Mouse (Mus musculus) embryonic facial prominence, embryonic 13.5 days (tissue): ENCODE data around the gene Syt14. TPM values are rescaled to one million over a fixed set of nuclear protein-coding genes. Genes with fewer than 3 reads are reported as not detected.

Source experiments
- ATAC-seq: fragments of 200-750 bp; cut with Nextera tagmentation; 2 replicates; pipeline ENCODE4 v1.8.0; 2017; ENCODE audit warnings: low read depth; ENCODE audit not compliant: insufficient number of reproducible peaks, insufficient read depth, low FRiP score, low TSS enrichment
- H3K27ac ChIP-seq: fragments of 300-500 bp; sonication (generic); 2 replicates; pipeline ENCODE4 v1.5.1; 2015; ENCODE audit warnings: moderate library complexity, mild to moderate bottlenecking, inconsistent platforms
- H3K27me3 ChIP-seq: fragments of 300-500 bp; sonication (generic); 2 replicates; pipeline ENCODE4 v1.6.1; 2015; ENCODE audit warnings: mild to moderate bottlenecking, inconsistent platforms
- H3K36me3 ChIP-seq: fragments of 300-500 bp; sonication (generic); 2 replicates; pipeline ENCODE4 v1.6.1; 2015; ENCODE audit warnings: mild to moderate bottlenecking, inconsistent platforms
- H3K4me1 ChIP-seq: fragments of 300-500 bp; sonication (generic); 2 replicates; pipeline ENCODE4 v1.6.1; 2015; ENCODE audit warnings: inconsistent platforms
- H3K4me2 ChIP-seq: fragments of 300-500 bp; sonication (generic); 2 replicates; pipeline ENCODE4 v1.6.1; 2015; ENCODE audit warnings: moderate library complexity, mild to moderate bottlenecking, inconsistent platforms
- H3K4me3 ChIP-seq: fragments of 300-500 bp; sonication (generic); 2 replicates; pipeline ENCODE4 v1.5.1; 2015; ENCODE audit warnings: mild to moderate bottlenecking, inconsistent platforms
- H3K9ac ChIP-seq: fragments of 300-500 bp; sonication (generic); 2 replicates; pipeline ENCODE4 v1.6.1; 2015; ENCODE audit warnings: mild to moderate bottlenecking, inconsistent platforms
- H3K9me3 ChIP-seq: fragments of 300-500 bp; sonication (generic); 2 replicates; pipeline ENCODE4 v1.6.1; 2016; ENCODE audit warnings: inconsistent platforms
- WGBS: fragments of 180-500 bp; shearing (Covaris S2); methylation state at CpG from one replicate; pipeline ENCODE4 v1.1.7; 2015; ENCODE audit warnings: mixed read lengths; 5-methylcytosine and 5-hydroxymethylcytosine counted together
- polyA plus RNA-seq: library from polyadenylated mRNA; unstranded; fragments of >200 nt; fragmentation: Nextera tagmentation; extraction: Ambion mirVana; gene quantifications from 2 replicates; pipeline ENCODE4 v1.2.1, GENCODE M21; 2015

Gene Syt14
- polyA plus RNA-seq, 1 experiment from 2014 or later, result 3.6 TPM

- no peak for ATAC-seq
- Histone ChIP-seq H3K4me2 (no peak overlapping the region), H3K9ac (no peak overlapping the region), H3K27ac (no peak overlapping the region), H3K27me3 (no peaks in the 10 kb centered on the region), H3K4me1 (0 out of 2 replicates have a peak, but pooled peaks cover 4% of the 10 kb centered on the region), H3K9me3 (no peaks in the 10 kb centered on the region), H3K4me3 (no peak overlapping the region), H3K36me3 (no peaks in the 10 kb centered on the region)
- WGBS, result 23% methylated on average over 2 of the region's 2 CpGs
Observed at GRCm38 (mm10) chr1:192898742-192899141, 136.8 kb downstream of the Syt14 start.

GRCm38 (mm10) chr1:192897218-192897617 lies 138.4 kb downstream of the Syt14 start:
- no peak overlapping the region for H3K9ac ChIP-seq
- 59% methylated on average over 10 of the region's 10 CpGs for WGBS
- H3K4me3 ChIP-seq, result no peak overlapping the region
- H3K27me3 ChIP-seq, result no peaks in the 10 kb centered on the region
- 0 out of 2 replicates have a peak, but pooled peaks cover 4% of the 10 kb centered on the region for H3K4me1 ChIP-seq
- H3K4me2 ChIP-seq, result no peak overlapping the region
- H3K27ac ChIP-seq, result no peak overlapping the region
- no peaks in the 10 kb centered on the region for H3K9me3 ChIP-seq
- no peaks in the 10 kb centered on the region for H3K36me3 ChIP-seq
- ATAC-seq, result no peak

GRCm38 (mm10) chr1:192896076-192896475 lies 139.5 kb downstream of the Syt14 start:
- Histone ChIP-seq H3K36me3 (no peaks in the 10 kb centered on the region), H3K27me3 (no peaks in the 10 kb centered on the region), H3K9ac (no peak overlapping the region), H3K4me1 (0 out of 2 replicates have a peak, but pooled peaks cover 4% of the 10 kb centered on the region), H3K9me3 (no peaks in the 10 kb centered on the region), H3K4me2 (no peak overlapping the region), H3K4me3 (no peak overlapping the region), H3K27ac (no peak overlapping the region)
- 90% methylated on average over 3 of the region's 3 CpGs for WGBS
- no peak for ATAC-seq

GRCm38 (mm10) chr1:192890716-192891115 lies 144.9 kb downstream of the Syt14 start:
- Histone ChIP-seq H3K4me1 (0 out of 2 replicates have a peak, but pooled peaks cover 4% of the 10 kb centered on the region), H3K27ac (no peak overlapping the region), H3K9ac (no peak overlapping the region), H3K36me3 (no peaks in the 10 kb centered on the region), H3K27me3 (no peaks in the 10 kb centered on the region), H3K9me3 (no peaks in the 10 kb centered on the region), H3K4me2 (no peak overlapping the region), H3K4me3 (no peak overlapping the region)
- no peak for ATAC-seq
- 66% methylated on average over 3 of the region's 3 CpGs for WGBS

GRCm38 (mm10) chr1:192882617-192883295 lies 152.8 kb downstream of the Syt14 start:
- no peak overlapping the region for H3K27ac ChIP-seq
- H3K9ac ChIP-seq, result no peak overlapping the region
- WGBS, result 71% methylated on average over 2 of the region's 2 CpGs
- no peaks in the 10 kb centered on the region for H3K36me3 ChIP-seq
- H3K4me2 ChIP-seq, result no peak overlapping the region
- no peaks in the 10 kb centered on the region for H3K9me3 ChIP-seq
- H3K27me3 ChIP-seq, result no peaks in the 10 kb centered on the region
- peaks cover 3% of the 10 kb centered on the region; the same call in 1 of the 2 replicates for H3K4me1 ChIP-seq
- H3K4me3 ChIP-seq, result no peak overlapping the region
- no peak for ATAC-seq

- no peaks in the 10 kb centered on the region for H3K9me3 ChIP-seq
- peaks cover 3% of the 10 kb centered on the region; the same call in 1 of the 2 replicates for H3K4me1 ChIP-seq
- H3K9ac ChIP-seq, result no peak overlapping the region
- H3K4me3 ChIP-seq, result no peak overlapping the region
- no peak overlapping the region for H3K27ac ChIP-seq
- 80% methylated on average over 4 of the region's 4 CpGs for whole genome bisulfite sequencing
- H3K27me3 ChIP-seq, result no peaks in the 10 kb centered on the region
- H3K4me2 ChIP-seq, result no peak overlapping the region
- ATAC-seq, result no peak
- no peaks in the 10 kb centered on the region for H3K36me3 ChIP-seq
Observed at GRCm38 (mm10) chr1:192880130-192880529, 155.4 kb downstream of the Syt14 start.

- peaks cover 3% of the 10 kb centered on the region; the same call in 1 of the 2 replicates for H3K4me1 ChIP-seq
- no peaks in the 10 kb centered on the region for H3K27me3 ChIP-seq
- no peak overlapping the region for H3K27ac ChIP-seq
- no peaks in the 10 kb centered on the region for H3K36me3 ChIP-seq
- ATAC-seq, result no peak
- no peak overlapping the region for H3K9ac ChIP-seq
- 86% methylated on average over 7 of the region's 7 CpGs for WGBS
- H3K9me3 ChIP-seq, result no peaks in the 10 kb centered on the region
- H3K4me2 ChIP-seq, result no peak overlapping the region
- no peak overlapping the region for H3K4me3 ChIP-seq
Observed at GRCm38 (mm10) chr1:192879086-192879580, 156.4 kb downstream of the Syt14 start.

- Histone ChIP-seq H3K36me3 (no peaks in the 10 kb centered on the region), H3K9ac (no peak overlapping the region), H3K27ac (no peak overlapping the region), H3K4me1 (no peaks in the 10 kb centered on the region), H3K4me2 (no peak overlapping the region), H3K9me3 (no peaks in the 10 kb centered on the region), H3K4me3 (no peak overlapping the region), H3K27me3 (no peaks in the 10 kb centered on the region)
- 70% methylated on average over 5 of the region's 5 CpGs for WGBS
- ATAC-seq, result no peak
Observed at GRCm38 (mm10) chr1:192872841-192873240, 162.7 kb downstream of the Syt14 start.

GRCm38 (mm10) chr1:192869761-192870160 lies 165.8 kb downstream of the Syt14 start:
- Histone ChIP-seq H3K9ac (no peak overlapping the region), H3K4me3 (no peak overlapping the region), H3K4me1 (no peaks in the 10 kb centered on the region), H3K27me3 (no peaks in the 10 kb centered on the region), H3K36me3 (no peaks in the 10 kb centered on the region), H3K27ac (no peak overlapping the region), H3K4me2 (no peak overlapping the region), H3K9me3 (no peaks in the 10 kb centered on the region)
- WGBS, result 87% methylated on average over 1 of the region's 1 CpGs
- ATAC-seq, result no peak

- peaks cover 27% of the 10 kb centered on the region for H3K4me1 ChIP-seq
- 0 out of 2 replicates have a peak, but pooled peaks cover 2% of the 10 kb centered on the region for H3K27me3 ChIP-seq
- no peak overlapping the region for H3K4me3 ChIP-seq
- H3K4me2 ChIP-seq, result no peak overlapping the region
- 71% methylated on average over 3 of the region's 3 CpGs for WGBS
- no peak overlapping the region for H3K27ac ChIP-seq
- H3K9ac ChIP-seq, result no peak overlapping the region
- H3K9me3 ChIP-seq, result no peaks in the 10 kb centered on the region
- no peak for ATAC-seq
- no peaks in the 10 kb centered on the region for H3K36me3 ChIP-seq
Observed at GRCm38 (mm10) chr1:192864440-192864839, 171.1 kb downstream of the Syt14 start.

- Histone ChIP-seq H3K4me3 (no peak overlapping the region), H3K4me1 (peaks cover 47% of the 10 kb centered on the region), H3K9ac (0 out of 2 replicates have a peak overlapping the region, but pooled peaks have one; percentile 1), H3K27ac (peak overlapping the region; percentile 66), H3K4me2 (no peak overlapping the region), H3K36me3 (no peaks in the 10 kb centered on the region), H3K27me3 (0 out of 2 replicates have a peak, but pooled peaks cover 13% of the 10 kb centered on the region), H3K9me3 (no peaks in the 10 kb centered on the region)
- 45% methylated on average over 5 of the region's 5 CpGs for WGBS
- no peak for ATAC-seq
Observed at GRCm38 (mm10) chr1:192861305-192861960, 174.1 kb downstream of the Syt14 start.

- Histone ChIP-seq H3K9ac (no peak overlapping the region), H3K4me2 (no peak overlapping the region), H3K4me3 (no peak overlapping the region), H3K9me3 (no peaks in the 10 kb centered on the region), H3K27me3 (0 out of 2 replicates have a peak, but pooled peaks cover 13% of the 10 kb centered on the region), H3K4me1 (peaks cover 53% of the 10 kb centered on the region), H3K36me3 (no peaks in the 10 kb centered on the region), H3K27ac (no peak overlapping the region)
- no peak for ATAC-seq
- WGBS, result 77% methylated on average over 6 of the region's 6 CpGs
Observed at GRCm38 (mm10) chr1:192860273-192860672, 175.3 kb downstream of the Syt14 start.
